In the genomic region with DNA sequence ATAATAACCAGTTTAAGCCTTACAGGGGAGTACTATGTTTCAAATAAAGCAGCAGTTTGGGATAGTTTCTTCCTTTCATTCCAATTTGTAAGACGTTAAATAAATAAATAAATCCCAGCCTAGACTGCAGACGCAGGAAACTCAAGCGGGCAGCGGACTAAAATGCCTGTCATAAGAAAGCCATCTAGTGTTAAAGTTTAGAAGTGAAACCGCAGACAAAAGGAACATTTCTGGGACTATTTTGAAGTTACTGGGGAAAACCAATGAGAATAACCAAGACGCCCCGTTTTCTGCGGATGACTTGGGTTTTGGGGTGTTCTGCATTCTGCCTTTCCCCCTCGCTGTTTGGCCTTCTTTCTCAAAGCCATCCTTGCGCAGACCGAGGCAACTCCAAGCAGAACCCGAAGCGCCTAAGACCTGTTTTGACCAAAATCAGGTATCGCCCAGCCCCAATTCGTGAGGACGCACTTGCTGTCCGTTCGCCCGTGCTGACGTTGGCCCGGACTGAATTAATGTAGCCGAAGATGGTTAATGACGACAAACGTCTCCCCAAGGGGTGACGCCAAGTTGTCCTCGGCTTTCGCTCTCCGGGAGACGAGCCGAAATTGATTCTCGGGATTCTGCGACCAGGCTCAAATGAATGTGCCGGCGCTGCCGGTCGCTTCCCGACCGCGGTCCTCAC, we compare ENCODE assay signal across 8 mouse cellular contexts. TPM values are rescaled to one million over a fixed set of nuclear protein-coding genes. Genes with fewer than 3 reads are reported as not detected.
DNase-seq lines count a peak whose midpoint lies in the region; ATAC-seq and TF ChIP-seq lines count a peak whose summit lies in the region.

No protein-coding gene starts in this region.

- no peaks in the 10 kb centered on the region for H3K27me3 ChIP-seq in heart, adult 2 months (ENCODE audit: control insufficient read depth, insufficient read depth, low read length)
- H3K27me3 ChIP-seq in limb, embryonic 15.5 days, result no peaks in the 10 kb centered on the region
- no peaks in the 10 kb centered on the region for H3K27me3 ChIP-seq in midbrain, embryonic 15.5 days (replicated peaks)
- no peaks in the 10 kb centered on the region for H3K27me3 ChIP-seq in stomach, embryonic 16.5 days (ENCODE audit: control insufficient read depth, insufficient read depth, low read length)

- peak; percentile 51 for DNase-seq in thymus, postnatal 0 days (ENCODE audit: low spot score)
- no peak for DNase-seq in thymus, postnatal 36 days
- peak; percentile 73 for DNase-seq in embryo, embryonic 10 days (ENCODE audit: low spot score)
- DNase-seq in heart, adult 2 months, result peak in 1 of 2 experiments; percentile 67
- DNase-seq in kidney, adult 18-20 months, result peak; percentile 57

- H3K36me3 ChIP-seq in heart, adult 2 months (ENCODE audit: control insufficient read depth, insufficient read depth, low read length), result peaks cover 6% of the 10 kb centered on the region
- no peaks in the 10 kb centered on the region for H3K36me3 ChIP-seq in limb, embryonic 15.5 days
- no peaks in the 10 kb centered on the region for H3K36me3 ChIP-seq in midbrain, embryonic 15.5 days (replicated peaks)
- H3K36me3 ChIP-seq in stomach, embryonic 16.5 days (ENCODE audit: control insufficient read depth, insufficient read depth, low read length), result no peaks in the 10 kb centered on the region

- WGBS in heart, adult 2 months, result under 1% methylated on average over 39 of the region's 39 CpGs
- WGBS in limb, embryonic 15.5 days, result under 1% methylated on average over 39 of the region's 39 CpGs
- under 1% methylated on average over 39 of the region's 39 CpGs for WGBS in midbrain, embryonic 15.5 days
- under 1% methylated on average over 39 of the region's 39 CpGs for WGBS in stomach, embryonic 16.5 days

- H3K4me2 ChIP-seq in limb, embryonic 15.5 days, result peak overlapping the region; percentile 96
- H3K4me2 ChIP-seq in midbrain, embryonic 15.5 days, result peak overlapping the region; percentile 83
- peak overlapping the region; percentile 98 for H3K4me2 ChIP-seq in stomach, embryonic 16.5 days (ENCODE audit: low read depth, low read length)

- H3K4me3 ChIP-seq in heart, adult 2 months, result peak overlapping the region; percentile 78
- H3K4me3 ChIP-seq in limb, embryonic 15.5 days, result peak overlapping the region; percentile 80
- H3K4me3 ChIP-seq in midbrain, embryonic 15.5 days, result peak overlapping the region; percentile 63
- peak overlapping the region; percentile 77 for H3K4me3 ChIP-seq in stomach, embryonic 16.5 days (replicated peaks; ENCODE audit: low read length)

- peak overlapping the region; percentile 89 for H3K27ac ChIP-seq in heart, adult 2 months
- peak overlapping the region; percentile 34 for H3K27ac ChIP-seq in limb, embryonic 15.5 days
- H3K27ac ChIP-seq in midbrain, embryonic 15.5 days, result peak overlapping the region; percentile 73
- peak overlapping the region; percentile 51 for H3K27ac ChIP-seq in stomach, embryonic 16.5 days (ENCODE audit: low read length)

- H3K9me3 ChIP-seq in limb, embryonic 15.5 days, result no peaks in the 10 kb centered on the region
- H3K9me3 ChIP-seq in midbrain, embryonic 15.5 days, result no peaks in the 10 kb centered on the region
- H3K9me3 ChIP-seq in stomach, embryonic 16.5 days (replicated peaks; ENCODE audit: control insufficient read depth, low read length), result no peaks in the 10 kb centered on the region

- peak; percentile 84 for TF ChIP-seq CTCF in heart, adult 2 months (IDR thresholded peaks at IDR 0.05)

- peak overlapping the region; percentile 89 for H3K9ac ChIP-seq in heart, adult 2 months (ENCODE audit: low read depth, low read length)
- peak overlapping the region; percentile 66 for H3K9ac ChIP-seq in limb, embryonic 15.5 days
- H3K9ac ChIP-seq in midbrain, embryonic 15.5 days, result peak overlapping the region; percentile 76
- peak overlapping the region; percentile 82 for H3K9ac ChIP-seq in stomach, embryonic 16.5 days (ENCODE audit: low read length)

- no peak for TF ChIP-seq POLR2A in heart, adult 2 months (IDR thresholded peaks at IDR 0.05; ENCODE audit: insufficient read depth, low read depth, low read length)

- intact Hi-C loops in heart, adult 2 months (cut with DNase I), result loop anchor here (1.0 to 5.0 kb wide), 5 partner anchors 37 to 402 kb away; no protein-coding TSS in a partner anchor

- TF ChIP-seq EP300 in heart, adult 2 months (IDR thresholded peaks at IDR 0.05; ENCODE audit: insufficient read depth, low read depth, low read length), result no peak

- H3K4me1 ChIP-seq in heart, adult 2 months (ENCODE audit: control insufficient read depth, insufficient read depth, low read length), result peaks cover 7% of the 10 kb centered on the region
- peaks cover 26% of the 10 kb centered on the region for H3K4me1 ChIP-seq in limb, embryonic 15.5 days
- peaks cover 33% of the 10 kb centered on the region for H3K4me1 ChIP-seq in midbrain, embryonic 15.5 days
- H3K4me1 ChIP-seq in stomach, embryonic 16.5 days (ENCODE audit: control insufficient read depth, insufficient read depth, low read length), result peaks cover 12% of the 10 kb centered on the region; the same call in 1 of the 2 replicates

- ATAC-seq in limb, embryonic 15.5 days (ENCODE audit: insufficient number of reproducible peaks, low FRiP score, low TSS enrichment, low read depth), result no peak
- ATAC-seq in midbrain, embryonic 15.5 days (replicated peaks), result peak; percentile 16; the same call in 1 of the 2 replicates
- ATAC-seq in stomach, embryonic 16.5 days (ENCODE audit: insufficient read depth, low FRiP score), result no peak

- H3K79me2 ChIP-seq in heart, adult 2 months (replicated peaks; ENCODE audit: control insufficient read depth, insufficient read depth, low read length), result peaks cover 6% of the 10 kb centered on the region

RNA-seq across cellular contexts. Expression of gene Sipa1l2, which starts 0.6 kb away (rescaled TPM):
- polyA plus RNA-seq in thymus, postnatal 0 days (2015; fragmentation: Nextera tagmentation; extraction: Ambion mirVana), result 3.0 and 3.4 TPM in 2 replicates
- total RNA-seq in heart, adult 2 months (2021), result 10 to 100 TPM; 42.9 to 45.4 TPM
- 27.0 and 40.5 TPM in 2 replicates for polyA plus RNA-seq in heart, adult 2 months (2012; rRNA removed)
- polyA plus RNA-seq in limb, embryonic 15.5 days (2015; fragmentation: Nextera tagmentation; extraction: Ambion mirVana), result 12.0 and 12.7 TPM in 2 replicates
- 28.2 and 28.7 TPM in 2 replicates for polyA plus RNA-seq in midbrain, embryonic 15.5 days (2015; fragmentation: Nextera tagmentation; extraction: Ambion mirVana)
- polyA plus RNA-seq in stomach, embryonic 16.5 days (2015; fragmentation: Nextera tagmentation; extraction: Ambion mirVana), result 8.6 and 9.3 TPM in 2 replicates

Comparison
In these comparisons a context has a peak if more than half of its experiments do, and no peak if none do; other contexts are left out.
1. DNase-seq: peak in thymus, postnatal 0 days (single experiment), embryo, embryonic 10 days (single experiment) and kidney, adult 18-20 months (single experiment); none in thymus, postnatal 36 days (0 of 2).
2. H3K27ac ChIP-seq: peak in every context shown above with its lines; median percentile 89 in heart, adult 2 months; 73 in midbrain, embryonic 15.5 days; 51 in stomach, embryonic 16.5 days; 34 in limb, embryonic 15.5 days.
3. Peak in every context shown above with its lines, with median percentiles within 50 percentile points of each other: H3K4me3 ChIP-seq, H3K9ac ChIP-seq and H3K4me2 ChIP-seq.